Mouse (Mus musculus) embryonic facial prominence, embryonic 10.5 days (tissue): ENCODE results near the gene Slc35c1. TPM values are rescaled to one million over a fixed set of nuclear protein-coding genes. Genes with fewer than 3 reads are reported as not detected.

Source experiments
- DNase-seq: peaks from one replicate; pipeline ENCODE4 v3.0.0-alpha.2; 2017; ENCODE audit warnings: low spot score
- H3K27ac ChIP-seq: fragments of 300-500 bp; sonication (generic); replicated peaks from 2 replicates; pipeline ENCODE4 v1.5.1; 2016; ENCODE audit warnings: mild to moderate bottlenecking
- H3K27me3 ChIP-seq: fragments of 300-500 bp; sonication (generic); replicated peaks from 2 replicates; pipeline ENCODE4 v1.6.1; 2016; ENCODE audit warnings: low read depth, mild to moderate bottlenecking; ENCODE audit not compliant: poor library complexity, severe bottlenecking
- H3K36me3 ChIP-seq: fragments of 300-500 bp; sonication (generic); replicated peaks from 2 replicates; pipeline ENCODE4 v1.6.1; 2016; ENCODE audit warnings: mild to moderate bottlenecking, moderate library complexity
- H3K4me1 ChIP-seq: fragments of 300-500 bp; sonication (generic); 2 replicates; pipeline ENCODE4 v1.6.1; 2016
- H3K4me3 ChIP-seq: fragments of 300-500 bp; sonication (generic); 2 replicates; pipeline ENCODE4 v1.5.1; 2016; ENCODE audit warnings: mild to moderate bottlenecking, moderate library complexity
- H3K9me3 ChIP-seq: fragments of 300-500 bp; sonication (generic); 2 replicates; pipeline ENCODE4 v1.6.1; 2016; ENCODE audit warnings: mild to moderate bottlenecking
- WGBS: fragments of 180-500 bp; shearing (Covaris S2); methylation state at CpG from one replicate; pipeline ENCODE4 v1.1.7; 2016; 5-methylcytosine and 5-hydroxymethylcytosine counted together
- polyA plus RNA-seq: library from polyadenylated mRNA; unstranded; fragments of >200 nt; fragmentation: Nextera tagmentation; extraction: Ambion mirVana; gene quantifications from 2 replicates; pipeline ENCODE4 v1.2.1, GENCODE M21; 2016

Gene Slc35c1
- polyA plus RNA-seq, 1 experiment from 2014 or later, result 12.6 TPM

DNA sequence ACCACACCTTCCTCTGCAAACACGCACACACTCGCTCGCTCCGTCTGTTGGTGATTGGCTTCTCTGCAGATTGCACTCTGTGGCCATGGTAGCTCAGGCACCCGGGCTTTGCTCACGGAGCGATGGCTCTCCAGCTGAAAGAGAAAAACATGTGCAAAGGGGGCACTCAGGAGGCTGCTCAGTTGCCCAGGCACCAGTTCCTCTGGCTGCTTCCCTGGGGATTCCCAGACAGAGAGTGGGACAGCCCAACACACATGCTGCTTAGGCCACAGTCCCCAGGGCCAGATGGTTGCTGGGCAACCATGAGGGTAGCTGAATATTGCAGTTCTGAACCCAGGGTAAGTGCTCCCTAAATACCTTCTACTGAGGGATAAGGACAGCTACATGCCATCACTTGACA lies 54.7 kb downstream of the Slc35c1 start:
- Histone ChIP-seq H3K27me3 (peaks cover 3% of the 10 kb centered on the region), H3K36me3 (peaks cover 75% of the 10 kb centered on the region), H3K4me1 (peaks cover 18% of the 10 kb centered on the region), H3K9me3 (no peaks in the 10 kb centered on the region), H3K27ac (no peak overlapping the region), H3K4me3 (no peak overlapping the region)
- DNase-seq, result no peak
- WGBS, result 90% methylated on average over 7 of the region's 7 CpGs

DNA sequence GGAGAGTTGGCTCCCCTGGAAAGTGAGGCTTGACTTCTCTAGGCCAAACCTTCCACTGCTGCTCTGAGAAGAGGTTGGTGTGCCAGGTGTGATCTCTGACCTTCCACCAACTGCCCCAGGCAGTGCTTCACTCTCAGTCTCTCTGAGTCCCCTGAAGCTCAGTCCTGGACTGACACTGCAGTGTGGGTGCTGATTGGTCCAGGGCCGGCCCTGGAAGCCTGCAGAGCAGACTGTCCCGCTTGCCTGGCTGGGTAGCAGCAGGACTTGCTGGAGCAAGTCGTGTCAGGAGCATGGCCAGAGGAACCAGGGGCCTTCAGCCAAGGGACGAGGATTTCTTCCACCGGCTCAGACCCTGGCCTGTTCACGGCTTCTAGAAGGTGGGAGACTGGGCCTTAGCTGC lies 55.6 kb downstream of the Slc35c1 start:
- no peak for DNase-seq
- Histone ChIP-seq H3K27me3 (peaks cover 12% of the 10 kb centered on the region), H3K36me3 (peaks cover 66% of the 10 kb centered on the region), H3K27ac (no peak overlapping the region), H3K4me1 (peaks cover 22% of the 10 kb centered on the region), H3K4me3 (no peak overlapping the region), H3K9me3 (no peaks in the 10 kb centered on the region)
- WGBS, result 83% methylated on average over 6 of the region's 6 CpGs

DNA sequence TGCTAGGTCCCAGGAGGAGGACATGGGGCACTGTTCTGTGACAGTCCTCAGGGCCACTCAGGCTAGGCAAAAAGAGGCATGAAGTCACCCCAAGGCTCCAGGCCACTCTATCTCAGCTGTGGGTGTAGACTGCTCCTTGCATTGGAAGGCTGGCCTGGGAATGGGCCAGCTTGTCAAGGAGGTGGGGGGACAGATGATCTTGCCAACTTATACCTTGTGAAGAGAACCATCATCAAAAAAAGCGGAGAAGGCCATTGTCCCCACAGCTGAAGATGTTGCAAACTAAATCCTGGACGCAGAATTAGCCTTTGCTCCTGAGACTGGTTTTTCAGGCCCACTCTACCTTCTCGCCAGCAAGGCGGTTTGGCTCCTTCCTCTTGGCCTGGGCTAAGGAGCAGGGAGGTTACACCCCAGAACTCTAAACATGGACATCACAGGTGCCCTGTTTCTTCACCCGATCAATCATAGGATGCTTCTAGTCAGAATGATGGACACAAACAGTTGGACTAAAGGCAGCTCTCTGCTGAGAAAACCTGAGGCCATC lies 56.5 kb downstream of the Slc35c1 start:
- 90% methylated on average over 5 of the region's 5 CpGs for WGBS
- H3K4me3 ChIP-seq, result no peak overlapping the region
- H3K9me3 ChIP-seq, result no peaks in the 10 kb centered on the region
- peaks cover 22% of the 10 kb centered on the region for H3K4me1 ChIP-seq
- DNase-seq, result no peak
- H3K27ac ChIP-seq, result no peak overlapping the region
- peaks cover 19% of the 10 kb centered on the region for H3K27me3 ChIP-seq
- H3K36me3 ChIP-seq, result peaks cover 57% of the 10 kb centered on the region

Other genes starting within 250 kb of the Slc35c1 start
- 18.6 and 22.4 TPM in 2 replicates for gene Pex16, start 85.9 kb downstream of the Slc35c1 start, polyA plus RNA-seq
- 10.2 and 12.4 TPM in 2 replicates for gene Large2, start 85.7 kb downstream of the Slc35c1 start, polyA plus RNA-seq
- gene 1700029I15Rik, start 78.0 kb downstream of the Slc35c1 start, polyA plus RNA-seq, result 2.5 and 3.6 TPM in 2 replicates
- 36.0 and 37.1 TPM in 2 replicates for gene Mapk8ip1, start 59.3 kb downstream of the Slc35c1 start, polyA plus RNA-seq
- 23.4 and 23.7 TPM in 2 replicates for gene Cry2, start 26.5 kb downstream of the Slc35c1 start, polyA plus RNA-seq
- gene Chst1, start 139.2 kb upstream of the Slc35c1 start, polyA plus RNA-seq, result 2.5 TPM in 2 replicates